ENCODE assay signal across 28 mouse cellular contexts in the genomic region with DNA sequence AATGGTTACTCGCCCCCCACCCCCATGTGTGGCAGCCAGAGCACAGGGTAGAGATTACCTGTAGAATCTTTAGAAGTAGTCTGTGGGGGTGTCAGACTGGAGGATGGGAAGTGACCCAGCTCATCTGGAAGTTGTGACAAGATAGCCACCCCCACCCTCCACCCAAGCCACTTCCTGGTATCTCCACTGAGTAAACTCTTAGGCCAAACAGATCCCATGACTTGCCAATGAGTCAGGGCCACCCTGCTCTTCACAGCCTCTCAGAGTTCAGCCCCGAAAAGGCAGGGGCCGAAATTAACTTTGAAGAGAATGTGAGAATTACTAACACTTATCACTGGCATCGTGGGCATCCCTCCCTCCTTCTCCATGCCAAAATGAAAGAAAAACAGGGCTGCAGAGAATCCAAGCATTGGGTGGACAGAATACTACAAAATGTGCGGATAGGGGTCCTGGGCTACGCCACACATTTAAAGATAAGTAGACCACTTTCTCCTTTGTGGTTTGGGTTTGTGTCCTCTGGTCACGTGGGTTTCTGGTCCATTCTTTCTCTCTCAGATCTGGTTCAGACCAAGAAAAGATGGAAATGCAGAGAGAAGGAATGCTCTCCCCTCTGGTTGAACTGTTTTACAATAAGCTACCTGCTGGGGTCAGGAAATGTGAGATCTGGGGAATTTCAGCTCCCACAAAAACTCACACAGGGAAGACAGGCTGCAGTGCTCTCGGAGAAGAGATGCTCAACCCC.
DNase-seq lines count a peak whose midpoint lies in the region; ATAC-seq and TF ChIP-seq lines count a peak whose summit lies in the region.
"Had no signal": no experiment of that assay in that cellular context is flagged by ENCODE, and none has a peak within 500 bp of the region (broad histone marks: within the 10 kb centered on the region; RNA-seq: fewer than 3 reads in every experiment).

No protein-coding gene starts in this region.

- no peak for TF ChIP-seq POLR2A in bone marrow macrophage, adult 2 months (IDR thresholded peaks at IDR 0.05; ENCODE audit: borderline replicate concordance, low read depth, low read length)

- H3K4me1 ChIP-seq in hindbrain, embryonic 10.5 days (replicated peaks) = peaks cover 18% of the 10 kb centered on the region
- H3K4me1 ChIP-seq in hindbrain, embryonic 14.5 days (replicated peaks; ENCODE audit: control insufficient read depth, insufficient read depth, low read length) = no peaks in the 10 kb centered on the region
- peaks cover 32% of the 10 kb centered on the region for H3K4me1 ChIP-seq in bone marrow macrophage, adult 2 months (ENCODE audit: control insufficient read depth, insufficient read depth, low read length)
- H3K4me1 ChIP-seq in kidney, embryonic 14.5 days (ENCODE audit: control insufficient read depth, insufficient read depth, low read length) = 0 out of 2 replicates have a peak, but pooled peaks cover 3% of the 10 kb centered on the region
- H3K4me1 ChIP-seq: embryonic facial prominence, embryonic 15.5 days; heart, embryonic 13.5 days; intestine, embryonic 15.5 days had no signal

- H3K4me3 ChIP-seq in hindbrain, embryonic 10.5 days = no peak overlapping the region
- no peak overlapping the region for H3K4me3 ChIP-seq in hindbrain, embryonic 14.5 days (replicated peaks; ENCODE audit: low read length)
- no peak overlapping the region for H3K4me3 ChIP-seq in C2C12 (ENCODE audit: insufficient read depth, poor library complexity, severe bottlenecking)
- H3K4me3 ChIP-seq in bone marrow macrophage, adult 2 months (ENCODE audit: insufficient read depth, low read length) = no peak overlapping the region
- no peak overlapping the region for H3K4me3 ChIP-seq in kidney, embryonic 14.5 days (ENCODE audit: low read length)
- H3K4me3 ChIP-seq: embryonic facial prominence, embryonic 12.5 days; embryonic facial prominence, embryonic 15.5 days; forebrain, embryonic 12.5 days; forebrain, embryonic 15.5 days; heart, embryonic 13.5 days; hindbrain, embryonic 12.5 days; intestine, embryonic 15.5 days had no signal

- H3K9me3 ChIP-seq in hindbrain, embryonic 10.5 days = no peaks in the 10 kb centered on the region
- H3K9me3 ChIP-seq in hindbrain, embryonic 14.5 days (ENCODE audit: control insufficient read depth, low read length) = no peaks in the 10 kb centered on the region
- no peaks in the 10 kb centered on the region for H3K9me3 ChIP-seq in kidney, embryonic 14.5 days (ENCODE audit: control insufficient read depth, low read length)
- H3K9me3 ChIP-seq: embryonic facial prominence, embryonic 12.5 days; embryonic facial prominence, embryonic 15.5 days; forebrain, embryonic 12.5 days; forebrain, embryonic 15.5 days; heart, embryonic 13.5 days; hindbrain, embryonic 12.5 days; intestine, embryonic 15.5 days had no signal

- DNase-seq in hindbrain, embryonic 10.5 days (ENCODE audit: low spot score) = no peak
- no peak for DNase-seq in hindbrain, embryonic 14.5 days (ENCODE audit: low spot score)
- DNase-seq in NIH3T3 (ENCODE audit: low read depth) = peak; percentile 58
- no peak for DNase-seq in layer of hippocampus, adult 11-12 months (ENCODE audit: low spot score)
- DNase-seq: adrenal gland, adult 8-10 months; adrenal gland, postnatal 25 days; cerebellum, adult 18-20 months; cerebellum, adult 9-10 months; cerebellum, postnatal 14 days; gastrocnemius, postnatal 25 days; heart, adult 18-20 months; heart, postnatal 14 days; heart, postnatal 4 days; kidney, adult 11 months had no signal

- no peaks in the 10 kb centered on the region for H3K27me3 ChIP-seq in hindbrain, embryonic 10.5 days (ENCODE audit: insufficient read depth, poor library complexity, severe bottlenecking)
- no peaks in the 10 kb centered on the region for H3K27me3 ChIP-seq in hindbrain, embryonic 14.5 days (ENCODE audit: control insufficient read depth, insufficient read depth, low read length)
- no peaks in the 10 kb centered on the region for H3K27me3 ChIP-seq in C2C12 (ENCODE audit: control insufficient read depth, insufficient read depth, insufficient read length)
- H3K27me3 ChIP-seq in kidney, embryonic 14.5 days (ENCODE audit: control insufficient read depth, insufficient read depth, low read length) = no peaks in the 10 kb centered on the region
- H3K27me3 ChIP-seq: embryonic facial prominence, embryonic 12.5 days; embryonic facial prominence, embryonic 15.5 days; forebrain, embryonic 12.5 days; forebrain, embryonic 15.5 days; intestine, embryonic 15.5 days had no signal

- no peak for ATAC-seq in hindbrain, embryonic 14.5 days (ENCODE audit: low FRiP score)
- ATAC-seq in erythroid progenitor cell, adult 5-6 weeks (replicated peaks; ENCODE audit: low FRiP score, poor library complexity, severe bottlenecking) = no peak
- no peak for ATAC-seq in kidney, embryonic 14.5 days (ENCODE audit: low FRiP score, low TSS enrichment)
- ATAC-seq: activated CD4-positive, CD25-positive, alpha-beta regulatory T cell, adult 4 months; forebrain, embryonic 15.5 days; hindbrain, embryonic 16.5 days; intestine, embryonic 15.5 days had no signal

- TF ChIP-seq CTCF in C2C12 (IDR thresholded peaks at IDR 0.05; ENCODE audit: control insufficient read depth, insufficient read depth, insufficient read length) = no peak
- TF ChIP-seq CTCF in bone marrow macrophage, adult 2 months (IDR thresholded peaks at IDR 0.05; ENCODE audit: low read depth, low read length) = no peak

- H3K27ac ChIP-seq in hindbrain, embryonic 10.5 days = 0 out of 2 replicates have a peak overlapping the region, but pooled peaks have one; percentile 12
- H3K27ac ChIP-seq in hindbrain, embryonic 14.5 days = no peak overlapping the region
- peak overlapping the region; percentile 70 for H3K27ac ChIP-seq in bone marrow macrophage, adult 2 months (ENCODE audit: insufficient read depth, low read depth, low read length)
- no peak overlapping the region for H3K27ac ChIP-seq in kidney, embryonic 14.5 days (ENCODE audit: low read depth, low read length)
- H3K27ac ChIP-seq: embryonic facial prominence, embryonic 12.5 days; embryonic facial prominence, embryonic 15.5 days; forebrain, embryonic 12.5 days; forebrain, embryonic 15.5 days; heart, embryonic 13.5 days; hindbrain, embryonic 12.5 days; intestine, embryonic 15.5 days had no signal

- WGBS in hindbrain, embryonic 10.5 days = 78% methylated on average over 8 of the region's 8 CpGs
- WGBS in hindbrain, embryonic 14.5 days = 79% methylated on average over 8 of the region's 8 CpGs
- 88% methylated on average over 8 of the region's 8 CpGs for WGBS in kidney, embryonic 14.5 days

- no peaks in the 10 kb centered on the region for H3K36me3 ChIP-seq in hindbrain, embryonic 10.5 days
- no peaks in the 10 kb centered on the region for H3K36me3 ChIP-seq in hindbrain, embryonic 14.5 days (replicated peaks; ENCODE audit: control insufficient read depth, insufficient read depth)
- H3K36me3 ChIP-seq in C2C12 (ENCODE audit: control insufficient read depth, insufficient read depth) = no peaks in the 10 kb centered on the region
- H3K36me3 ChIP-seq in kidney, embryonic 14.5 days (ENCODE audit: control insufficient read depth, insufficient read depth, low read length) = no peaks in the 10 kb centered on the region
- H3K36me3 ChIP-seq: embryonic facial prominence, embryonic 12.5 days; embryonic facial prominence, embryonic 15.5 days; forebrain, embryonic 12.5 days; forebrain, embryonic 15.5 days; G1E; heart, embryonic 13.5 days; hindbrain, embryonic 12.5 days; intestine, embryonic 15.5 days had no signal

- no peaks in the 10 kb centered on the region for H3K79me2 ChIP-seq in C2C12 (ENCODE audit: control insufficient read depth, insufficient read depth)

- H3K4me2 ChIP-seq in hindbrain, embryonic 14.5 days (replicated peaks) = no peak overlapping the region
- no peak overlapping the region for H3K4me2 ChIP-seq in kidney, embryonic 14.5 days (replicated peaks; ENCODE audit: low read depth, low read length)
- H3K4me2 ChIP-seq: embryonic facial prominence, embryonic 12.5 days; embryonic facial prominence, embryonic 15.5 days; forebrain, embryonic 12.5 days; forebrain, embryonic 15.5 days; heart, embryonic 13.5 days; hindbrain, embryonic 12.5 days; intestine, embryonic 15.5 days had no signal

- H3K79me3 ChIP-seq in C2C12 (ENCODE audit: low read depth) = no peaks in the 10 kb centered on the region

- no peak overlapping the region for H3ac ChIP-seq in C2C12 (ENCODE audit: control insufficient read depth, insufficient read length, low read depth)

- no peak overlapping the region for H3K9ac ChIP-seq in hindbrain, embryonic 14.5 days
- no peak overlapping the region for H3K9ac ChIP-seq in kidney, embryonic 14.5 days (ENCODE audit: low read depth, low read length)
- H3K9ac ChIP-seq: embryonic facial prominence, embryonic 12.5 days; embryonic facial prominence, embryonic 15.5 days; forebrain, embryonic 12.5 days; forebrain, embryonic 15.5 days; heart, embryonic 13.5 days; hindbrain, embryonic 12.5 days; intestine, embryonic 15.5 days had no signal

TF ChIP-seq in C2C12, 6 proteins besides CTCF, POLR2A, EP300 and RAD21:
- TF ChIP-seq USF1 (IDR thresholded peaks at IDR 0.05; ENCODE audit: low read depth) = peak; percentile 92
- no peak for TF ChIP-seq MYOD1 (IDR thresholded peaks at IDR 0.05; ENCODE audit: control insufficient read depth, insufficient read length, low read depth)
- TF ChIP-seq MAX (IDR thresholded peaks at IDR 0.05) = peak; percentile 13
- TF ChIP-seq CEBPB (IDR thresholded peaks at IDR 0.05; ENCODE audit: low read depth) = no peak
- TF ChIP-seq FOSL1 (IDR thresholded peaks at IDR 0.05; ENCODE audit: insufficient read depth, low read length, poor library complexity, severe bottlenecking) = peak; percentile 59
- TF ChIP-seq MYOG (IDR thresholded peaks at IDR 0.05; ENCODE audit: control insufficient read depth, extremely low read depth, insufficient read length) = no peak

Comparison
In these comparisons a context has a peak if more than half of its experiments do, and no peak if none do; other contexts are left out.
1. H3K27ac ChIP-seq: peak in hindbrain, embryonic 10.5 days (single experiment) and bone marrow macrophage, adult 2 months (single experiment); none in hindbrain, embryonic 14.5 days (single experiment) and kidney, embryonic 14.5 days (single experiment).